Mouse (Mus musculus): Measurements from ENCODE around the gene Nop10. TPM values are rescaled to one million over a fixed set of nuclear protein-coding genes. Genes with fewer than 3 reads are reported as not detected.

Nop10 gene
- 66.2 to 72.1 TPM (median 69.1 TPM) in 4 replicates for total RNA-seq (2023)

GRCm38 (mm10) chr2:112261748-112262653 is at the start of gene Nop10:
Gene Nop10 (plus strand): TSS chr2:112261926.

GRCm38 (mm10) chr2:112239212-112239934 is 22.4 kb upstream of the Nop10 start, which contains the start of gene Lpcat4:
Gene Lpcat4 (plus strand): TSS chr2:112239468.

GRCm38 (mm10) chr2:112259241-112259962 is 2.3 kb upstream of the Nop10 start, which contains the start of gene Nutm1:
Gene Nutm1 (minus strand): TSS chr2:112259291.

GRCm38 (mm10) chr2:112265448-112266241 is 3.9 kb downstream of the Nop10 start, which contains the start of gene Slc12a6:
Gene Slc12a6 (plus strand): TSS chr2:112265825.

GRCm38 (mm10) chr2:112266242-112266592 is 4.5 kb downstream of the Nop10 start, which contains the start of gene Gm21985:
Gene Gm21985 (plus strand): TSS chr2:112266314.

Other genes with a start within 250 kb of the Nop10 start
- gene Olfr1310, start 249.2 kb upstream of the Nop10 start, total RNA-seq (2023): not detected in 4 replicates
- not detected in 4 replicates for gene Olfr1311, start 237.5 kb upstream of the Nop10 start, total RNA-seq (2023)
- not detected in 4 replicates for gene Olfr1312, start 211.7 kb upstream of the Nop10 start, total RNA-seq (2023)
- gene Olfr1313, start 184.1 kb upstream of the Nop10 start, total RNA-seq (2023): not detected in 4 replicates
- gene Olfr1314, start 165.1 kb upstream of the Nop10 start, total RNA-seq (2023): not detected in 4 replicates
- gene Olfr1315-ps1, start 146.5 kb upstream of the Nop10 start, total RNA-seq (2023): not detected in 4 replicates
- not detected in 4 replicates for gene Olfr1316, start 126.9 kb upstream of the Nop10 start, total RNA-seq (2023)
- not detected in 4 replicates for gene Olfr1317, start 121.6 kb upstream of the Nop10 start, total RNA-seq (2023)
- not detected in 4 replicates for gene Olfr1318, start 107.7 kb upstream of the Nop10 start, total RNA-seq (2023)
- gene Lpcat4, start 22.5 kb upstream of the Nop10 start, total RNA-seq (2023): 8.8 to 11.3 TPM (median 9.9 TPM) in 4 replicates
- gene Nutm1, start 2.6 kb upstream of the Nop10 start, total RNA-seq (2023): not detected in 4 replicates
- gene Slc12a6, start 3.9 kb downstream of the Nop10 start, total RNA-seq (2023): 319 to 321 TPM (median 320 TPM) in 4 replicates
- gene Gm21985, start 4.4 kb downstream of the Nop10 start, total RNA-seq (2023): 0.40 to 1.4 TPM (median 1.3 TPM) in 3 of 4 replicates, not detected in the other
- gene Emc4, start 106.1 kb downstream of the Nop10 start, total RNA-seq (2023): 21.4 to 29.9 TPM (median 26.6 TPM) in 4 replicates
- gene Katnbl1, start 117.3 kb downstream of the Nop10 start, total RNA-seq (2023): 8.8 to 11.4 TPM (median 10.3 TPM) in 4 replicates
- 10.0 to 11.6 TPM (median 10.8 TPM) in 4 replicates for gene Emc7, start 193.1 kb downstream of the Nop10 start, total RNA-seq (2023)
- not detected in 4 replicates for gene Chrm5, start 218.8 kb downstream of the Nop10 start, total RNA-seq (2023)
- gene Aven, start 231.0 kb downstream of the Nop10 start, total RNA-seq (2023): 13.8 to 15.9 TPM (median 14.7 TPM) in 4 replicates